ENCODE assay signal across 9 mouse cellular contexts in genomic region chr1:155237390-155237789, GRCm38 (mm10). TPM values are rescaled to one million over a fixed set of nuclear protein-coding genes. Genes with fewer than 3 reads are reported as not detected.
A peak's percentile ranks its signal among the peaks of the same experiment; 100 is the strongest.
DNase-seq lines count a peak whose midpoint lies in the region; ATAC-seq and TF ChIP-seq lines count a peak whose summit lies in the region.
"Had no signal": no experiment of that assay in that cellular context is flagged by ENCODE, and none has a peak within 500 bp of the region (broad histone marks: within the 10 kb centered on the region; RNA-seq: fewer than 3 reads in every experiment).

No protein-coding gene starts in this region.

- no peak overlapping the region for H3K4me3 ChIP-seq in stomach, embryonic 15.5 days (replicated peaks)
- H3K4me3 ChIP-seq in stomach, postnatal 0 days (ENCODE audit: low read depth, low read length), result no peak overlapping the region
- no peak overlapping the region for H3K4me3 ChIP-seq in hindbrain, embryonic 15.5 days
- no peak overlapping the region for H3K4me3 ChIP-seq in myocyte

- no peaks in the 10 kb centered on the region for H3K36me3 ChIP-seq in stomach, embryonic 15.5 days
- H3K36me3 ChIP-seq in stomach, postnatal 0 days (ENCODE audit: control insufficient read depth, insufficient read depth, low read length), result no peaks in the 10 kb centered on the region
- H3K36me3 ChIP-seq in hindbrain, embryonic 15.5 days, result no peaks in the 10 kb centered on the region
- H3K36me3 ChIP-seq in myocyte (ENCODE audit: control insufficient read depth, insufficient read depth), result no peaks in the 10 kb centered on the region

- TF ChIP-seq EP300 in stomach, postnatal 0 days (optimal IDR thresholded peaks at IDR 0.05), result no peak

- no peak overlapping the region for H3K9ac ChIP-seq in stomach, embryonic 15.5 days
- H3K9ac ChIP-seq in stomach, postnatal 0 days (ENCODE audit: low read length), result no peak overlapping the region; the same call in 1 of the 2 replicates
- no peak overlapping the region for H3K9ac ChIP-seq in hindbrain, embryonic 15.5 days

- peaks cover 44% of the 10 kb centered on the region for H3K4me1 ChIP-seq in stomach, embryonic 15.5 days
- H3K4me1 ChIP-seq in stomach, postnatal 0 days (replicated peaks; ENCODE audit: control insufficient read depth, insufficient read depth), result peaks cover 2% of the 10 kb centered on the region
- H3K4me1 ChIP-seq in hindbrain, embryonic 15.5 days (replicated peaks), result peaks cover 57% of the 10 kb centered on the region

- WGBS in stomach, embryonic 15.5 days, result 59% methylated on average over 11 of the region's 11 CpGs
- WGBS in stomach, postnatal 0 days, result 57% methylated on average over 11 of the region's 11 CpGs
- 67% methylated on average over 11 of the region's 11 CpGs for WGBS in hindbrain, embryonic 15.5 days

- TF ChIP-seq CTCF in stomach, postnatal 0 days (IDR thresholded peaks at IDR 0.05; ENCODE audit: low read depth), result no peak

- peak overlapping the region; percentile 40; the same call in 1 of the 2 replicates for H3K27ac ChIP-seq in stomach, embryonic 15.5 days
- no peak overlapping the region for H3K27ac ChIP-seq in stomach, postnatal 0 days (replicated peaks)
- H3K27ac ChIP-seq in hindbrain, embryonic 15.5 days (replicated peaks), result peak overlapping the region; percentile 70

- no peak for ATAC-seq in stomach, embryonic 15.5 days (ENCODE audit: insufficient read depth, low FRiP score, low read depth)
- no peak for ATAC-seq in stomach, postnatal 0 days (ENCODE audit: low FRiP score, low TSS enrichment)
- no peak for ATAC-seq in hindbrain, embryonic 15.5 days (ENCODE audit: low FRiP score, low read depth)

- no peak for TF ChIP-seq POLR2A in myocyte (IDR thresholded peaks at IDR 0.05; ENCODE audit: insufficient read length, low read depth)

- no peaks in the 10 kb centered on the region for H3K27me3 ChIP-seq in stomach, embryonic 15.5 days (replicated peaks)
- H3K27me3 ChIP-seq in stomach, postnatal 0 days (ENCODE audit: control insufficient read depth, insufficient read depth, low read length), result no peaks in the 10 kb centered on the region
- H3K27me3 ChIP-seq in hindbrain, embryonic 15.5 days, result no peaks in the 10 kb centered on the region
- H3K27me3 ChIP-seq in myocyte (ENCODE audit: control insufficient read depth, insufficient read depth, insufficient read length), result no peaks in the 10 kb centered on the region

- no peaks in the 10 kb centered on the region for H3K9me3 ChIP-seq in stomach, embryonic 15.5 days
- no peaks in the 10 kb centered on the region for H3K9me3 ChIP-seq in stomach, postnatal 0 days (ENCODE audit: control insufficient read depth, low read length)
- H3K9me3 ChIP-seq in hindbrain, embryonic 15.5 days, result no peaks in the 10 kb centered on the region

- H3K4me2 ChIP-seq in stomach, embryonic 15.5 days, result no peak overlapping the region
- no peak overlapping the region for H3K4me2 ChIP-seq in stomach, postnatal 0 days (replicated peaks; ENCODE audit: low read depth)
- H3K4me2 ChIP-seq in hindbrain, embryonic 15.5 days, result no peak overlapping the region
- H3K4me2 ChIP-seq in myocyte (ENCODE audit: low read depth), result peak overlapping the region; percentile 27

- H3ac ChIP-seq in myocyte (ENCODE audit: control insufficient read depth, insufficient read length), result no peak overlapping the region

- H3K79me2 ChIP-seq in myocyte (ENCODE audit: control insufficient read depth, insufficient read depth), result no peaks in the 10 kb centered on the region

- peak; percentile 50 for DNase-seq in kidney, adult 11 months
- DNase-seq in kidney, adult 9 months, result no peak
- no peak for DNase-seq in stomach, postnatal 0 days (ENCODE audit: low spot score)
- DNase-seq in cerebellum, postnatal 14 days, result no peak
- no peak for DNase-seq in cerebellum, adult 9-11 months
- DNase-seq: adrenal gland, postnatal 14 days had no signal

TF ChIP-seq in myocyte, 11 proteins besides CTCF, POLR2A, EP300 and RAD21:
- TF ChIP-seq MYOG (IDR thresholded peaks at IDR 0.05; ENCODE audit: control insufficient read depth in 1 of 3, insufficient read depth in 1 of 3, insufficient read length in 2 of 3, low read depth in 2 of 3), result peak in 1 of 3 experiments; percentile 86
- peak in 2 of 3 experiments; percentile 59 to 61 for TF ChIP-seq MYOD1 (IDR thresholded peaks at IDR 0.05; ENCODE audit: control insufficient read depth in 1 of 3, insufficient read length in 2 of 3, low read depth in 2 of 3)
- TF ChIP-seq TCF3 (IDR thresholded peaks at IDR 0.05; ENCODE audit: insufficient read length, low read depth), result no peak

RNA-seq across cellular contexts. Expression of gene BC034090, which starts 6.9 kb away (rescaled TPM):
- polyA plus RNA-seq in stomach, embryonic 15.5 days (2015; fragmentation: Nextera tagmentation; extraction: Ambion mirVana), result 2.8 and 4.7 TPM in 2 replicates
- polyA plus RNA-seq in stomach, postnatal 0 days (2015; fragmentation: Nextera tagmentation; extraction: Ambion mirVana), result 1.6 TPM in 2 replicates
- 6.4 and 6.6 TPM in 2 replicates for polyA plus RNA-seq in hindbrain, embryonic 15.5 days (2015; fragmentation: Nextera tagmentation; extraction: Ambion mirVana)
- 11.1 TPM for polyA plus RNA-seq in myocyte (2012; fragmentation: generic; extraction: Trizol)
